Mouse (Mus musculus) cerebellum, postnatal 10 days (tissue): ENCODE results near the gene Trim33.
A peak's percentile ranks its signal among the peaks of the same experiment; 100 is the strongest.

Experiments used
- DNase-seq, 2 experiments: peaks; one replicate each; pipeline ENCODE4 v3.0.0; 2021; ENCODE audit warnings: mixed read lengths in 2 of 2

The Trim33 gene

DNA sequence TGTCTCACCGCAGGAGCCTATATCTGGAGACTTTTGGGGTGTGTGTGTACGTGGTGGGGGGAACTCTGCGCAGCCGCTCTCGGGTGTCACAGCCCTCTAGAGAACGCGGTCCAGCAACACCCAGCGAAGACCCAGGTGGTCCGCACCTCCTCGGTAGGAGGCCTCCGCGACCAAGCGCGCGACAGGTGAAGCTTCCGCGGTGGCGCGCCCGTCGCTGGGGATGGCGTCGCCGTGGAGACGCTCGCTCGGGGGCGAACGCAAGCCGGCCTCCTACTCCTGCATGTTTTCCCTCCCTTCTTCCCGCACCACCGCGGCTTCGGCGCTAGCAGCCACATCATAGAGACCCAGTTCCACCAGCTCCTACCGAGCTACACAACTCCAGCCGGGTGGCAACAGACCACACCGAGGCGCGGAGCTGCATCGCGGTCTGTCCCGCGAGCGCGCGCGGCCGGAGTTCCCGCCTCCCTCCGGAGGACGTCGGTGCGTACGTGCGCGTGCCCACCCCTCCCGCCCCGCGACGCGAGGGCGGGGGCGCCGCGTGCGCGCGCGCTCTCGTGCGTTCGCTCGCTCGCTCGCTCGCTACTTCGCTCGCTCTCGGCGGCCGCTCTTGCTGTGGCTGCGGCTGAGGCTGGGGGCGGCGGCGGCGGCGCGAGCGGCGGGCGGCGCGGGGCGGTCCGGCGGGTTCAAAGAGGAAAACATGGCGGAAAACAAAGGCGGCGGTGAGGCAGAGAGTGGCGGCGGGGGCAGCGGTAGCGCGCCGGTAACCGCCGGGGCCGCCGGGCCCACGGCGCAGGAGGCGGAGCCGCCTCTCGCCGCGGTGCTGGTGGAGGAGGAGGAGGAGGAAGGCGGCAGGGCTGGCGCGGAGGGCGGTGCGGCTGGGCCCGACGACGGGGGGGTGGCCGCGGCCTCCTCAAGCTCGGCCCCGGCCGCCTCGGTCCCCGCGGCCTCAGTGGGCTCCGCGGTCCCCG lies at the start of gene Trim33:
TSS of gene Trim33 (plus strand) at position 112 of the 968 bp plus-strand sequence.
- peak; percentile 95 to 96 for DNase-seq

DNA sequence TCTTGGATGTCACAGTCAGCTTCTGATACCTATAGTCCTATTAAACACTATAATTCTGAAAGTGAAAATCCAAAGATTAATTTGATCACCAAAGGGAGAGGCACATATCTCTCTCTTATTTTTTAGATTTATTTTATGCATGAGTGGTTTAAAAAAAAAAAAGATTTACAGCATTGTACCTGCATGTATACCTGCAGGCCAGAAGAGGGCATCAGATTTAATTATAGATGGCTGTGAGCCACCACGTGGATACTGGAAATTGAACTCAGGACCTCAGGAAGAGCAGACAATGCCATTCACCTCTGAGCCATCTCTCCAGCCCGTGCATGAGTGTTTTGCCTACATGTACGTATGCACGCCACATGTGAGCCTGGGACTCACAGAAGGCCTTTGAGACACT lies 46.7 kb upstream of the Trim33 start:
- no peak for DNase-seq

DNA sequence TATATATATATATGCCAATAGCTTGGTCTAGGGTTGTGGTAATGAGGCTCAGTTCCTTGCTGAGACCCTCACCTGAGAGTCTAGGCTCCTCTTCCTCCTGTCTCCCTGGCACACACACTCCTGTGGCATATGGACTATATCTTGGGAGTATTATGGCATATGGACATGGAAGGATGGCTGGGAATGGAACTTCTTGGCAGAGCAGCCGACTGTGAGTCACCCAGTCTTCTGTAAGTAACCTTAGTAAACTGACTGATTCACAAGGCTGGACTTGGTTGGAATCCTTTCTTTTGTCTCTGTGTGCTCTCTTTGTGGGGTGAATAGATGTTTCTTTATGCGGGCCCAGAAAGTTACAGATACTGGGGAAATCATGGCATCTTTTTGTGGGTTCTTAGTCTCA lies 37.6 kb upstream of the Trim33 start:
- peak; percentile 34 to 40 for DNase-seq

DNA sequence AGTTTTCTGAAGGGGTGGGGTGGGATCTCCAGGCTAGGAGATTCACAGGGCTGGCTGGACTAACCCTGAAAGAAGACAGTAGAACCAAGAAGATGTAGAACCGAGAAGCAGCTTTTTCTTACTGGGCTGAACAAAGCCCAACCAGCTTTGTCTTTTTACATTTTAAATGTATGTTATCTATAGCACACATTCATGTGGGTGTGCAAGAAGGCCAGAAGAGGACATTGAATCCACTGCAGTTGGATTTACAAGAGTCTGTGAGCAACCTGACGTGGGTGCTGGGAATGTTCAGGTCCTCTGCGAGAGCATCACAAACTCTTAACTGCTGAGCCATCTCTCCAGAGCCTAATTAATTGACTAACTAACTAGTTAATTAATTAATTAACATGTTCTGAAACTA lies 36.9 kb upstream of the Trim33 start:
- no peak for DNase-seq

DNA sequence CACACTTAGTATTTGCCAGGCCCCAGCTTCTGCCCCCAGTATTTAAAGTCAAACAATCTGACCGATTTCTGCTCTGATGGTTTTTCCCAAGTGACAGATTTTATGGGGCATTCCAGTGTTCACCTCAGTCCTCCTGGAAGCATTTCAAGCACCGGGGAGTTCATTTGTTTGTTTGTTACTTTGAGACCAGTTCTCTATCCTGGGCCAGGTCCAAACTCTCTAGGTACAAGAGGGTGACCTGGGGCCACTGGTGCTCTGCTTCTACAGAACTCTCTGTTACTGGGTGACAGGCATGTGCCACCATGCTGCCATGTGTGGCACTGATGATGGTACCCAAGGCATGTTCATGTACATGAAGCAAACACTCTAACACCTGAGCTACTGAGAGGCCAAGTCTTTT lies 35.6 kb upstream of the Trim33 start:
- DNase-seq: no peak

DNA sequence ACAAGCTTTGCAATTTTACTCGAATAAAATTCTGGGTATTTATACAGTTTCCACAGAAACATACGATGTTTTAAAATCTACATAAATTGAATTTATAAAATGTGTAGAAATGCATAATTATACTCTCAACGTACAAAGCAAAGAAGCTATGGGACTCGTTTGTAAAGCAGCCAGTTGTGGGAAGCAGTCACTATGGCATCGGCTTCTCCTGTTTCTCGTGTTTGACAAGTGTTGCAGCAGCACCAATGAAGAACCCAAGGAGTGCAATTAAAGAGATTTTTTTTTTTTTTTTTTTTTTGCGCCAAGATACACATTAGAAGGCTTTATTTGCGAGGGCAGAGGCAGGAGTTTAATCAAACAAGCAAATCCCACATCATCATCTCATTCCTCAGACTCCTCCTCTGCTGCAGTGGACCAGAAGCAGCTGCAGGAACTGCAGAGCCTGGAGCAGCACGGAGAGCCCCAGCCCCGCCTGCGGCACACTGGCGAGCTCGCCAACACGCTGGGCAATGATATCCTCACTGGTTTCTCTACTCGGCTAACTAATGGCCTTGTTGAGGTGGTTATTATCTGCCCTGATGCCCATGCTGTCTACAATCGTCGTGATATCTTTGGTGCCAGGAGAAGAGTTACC lies 32.3 kb upstream of the Trim33 start:
- DNase-seq: peak; percentile 11 to 12

DNA sequence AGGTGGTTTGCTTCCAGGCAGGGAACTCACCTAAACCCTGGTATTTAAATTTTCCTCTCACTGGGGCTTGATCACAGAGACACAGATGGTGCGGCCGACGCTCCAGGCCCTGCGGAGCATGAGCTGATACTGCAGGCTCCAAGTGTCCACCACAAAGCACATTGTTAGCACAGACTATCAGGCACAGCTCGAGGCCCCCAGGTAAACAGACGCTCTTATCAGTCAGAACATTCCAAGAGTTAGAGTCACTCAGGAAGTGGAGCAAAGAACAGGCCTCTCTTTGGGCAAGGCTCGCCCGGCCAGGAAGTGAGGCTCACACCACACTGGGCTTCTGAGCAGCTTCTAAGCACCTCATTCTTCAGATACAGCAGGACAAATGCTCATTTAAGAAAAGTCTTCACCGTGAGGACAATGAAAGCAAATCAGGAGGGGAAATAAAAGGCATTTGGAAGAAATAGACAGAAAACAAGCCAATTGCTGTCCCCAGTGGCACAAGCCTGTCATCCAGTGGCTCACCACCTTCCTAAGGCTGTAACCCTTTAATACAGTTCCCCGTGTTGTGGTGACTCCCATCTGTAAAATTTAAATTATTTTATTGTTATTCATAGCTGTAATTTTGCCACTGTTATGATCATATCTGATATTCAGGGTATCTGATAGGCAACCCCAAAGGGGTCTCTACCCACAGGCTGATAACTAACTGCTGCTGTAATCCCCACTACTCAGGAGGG lies 22.8 kb upstream of the Trim33 start:
- no peak for DNase-seq

DNA sequence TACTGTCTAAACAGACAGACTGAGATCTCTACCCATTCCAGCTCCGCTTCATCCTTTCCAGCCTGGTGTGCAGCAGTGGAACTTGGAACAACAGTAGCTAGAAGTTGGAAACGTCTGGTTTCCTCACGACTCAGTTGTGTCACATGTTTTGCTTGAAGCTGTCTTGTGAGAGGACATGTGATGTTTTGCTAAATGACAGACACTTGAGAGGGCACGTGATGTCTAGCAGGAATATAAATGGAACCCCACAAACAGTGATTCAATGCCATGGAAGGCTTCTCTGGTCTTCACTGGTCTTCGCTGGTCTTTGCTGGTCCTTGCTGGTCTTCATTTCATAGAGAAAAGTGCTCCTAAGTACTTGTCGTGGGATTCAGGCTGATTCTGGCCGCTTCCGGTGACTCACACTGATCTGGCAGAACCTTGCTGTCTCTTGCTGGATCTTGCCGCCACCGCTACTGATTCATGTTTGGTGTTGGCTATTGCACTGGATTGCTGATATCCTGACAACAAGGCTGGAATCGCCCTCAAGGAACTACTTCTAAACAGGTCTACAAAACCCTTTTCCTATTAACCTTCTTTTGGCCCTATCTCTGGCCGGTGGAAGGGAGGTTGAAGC lies 16.2 kb upstream of the Trim33 start:
- DNase-seq: no peak

DNA sequence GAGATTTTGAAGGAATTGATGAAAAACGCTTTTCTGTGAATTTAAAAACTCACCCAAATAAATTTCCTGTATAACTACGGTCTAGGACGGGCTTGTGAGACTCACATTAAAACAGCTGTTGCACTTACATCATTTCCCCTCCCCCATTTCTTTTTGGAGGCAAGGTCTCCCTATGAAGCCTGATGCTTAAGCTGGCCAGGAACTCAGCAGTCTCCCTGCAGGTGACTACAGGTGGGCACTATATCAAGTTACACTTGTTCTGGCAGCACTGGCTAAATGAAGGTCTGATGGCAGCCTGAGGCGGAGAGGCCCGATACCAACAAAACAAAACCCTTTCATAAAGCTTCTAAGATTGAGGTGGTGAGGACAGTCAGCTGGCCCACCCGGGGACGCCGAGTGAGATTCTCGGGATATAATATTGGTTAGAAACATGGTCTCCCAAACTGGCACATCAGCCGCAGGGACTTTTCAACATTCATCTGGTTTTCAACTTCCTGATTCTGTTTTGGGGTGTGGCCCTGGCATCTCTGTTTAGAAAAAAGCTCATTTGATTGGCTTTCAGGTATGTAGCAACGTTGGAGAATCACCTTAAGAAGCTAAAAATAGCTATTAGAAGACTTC lies 422 bp upstream of the Trim33 start:
- peak in 1 of 2 experiments; percentile 41 for DNase-seq

DNA sequence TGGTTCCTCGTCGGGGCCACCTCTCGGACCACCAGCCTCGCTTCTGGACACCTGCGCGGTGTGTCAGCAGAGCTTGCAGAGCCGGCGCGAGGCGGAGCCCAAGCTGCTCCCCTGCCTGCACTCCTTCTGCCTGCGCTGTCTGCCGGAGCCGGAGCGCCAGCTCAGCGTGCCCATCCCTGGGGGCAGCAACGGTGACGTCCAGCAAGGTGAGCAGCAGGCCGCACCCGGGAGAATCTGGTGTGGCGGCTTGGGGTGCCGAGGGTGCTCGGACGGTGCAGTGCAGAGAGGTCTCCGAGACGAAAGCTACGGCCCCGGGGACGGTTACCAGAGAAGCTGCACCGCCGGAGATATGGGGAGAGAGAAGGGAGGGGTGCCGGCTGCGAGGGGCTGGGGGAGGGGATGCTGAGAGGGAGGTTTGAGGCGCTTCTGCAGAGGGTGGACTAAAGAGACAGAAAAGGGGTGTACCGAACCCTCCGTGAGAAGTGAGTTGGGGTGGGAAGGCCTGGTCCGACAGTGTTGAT lies 1.2 kb downstream of the Trim33 start:
- peak; percentile 76 to 79 for DNase-seq

DNA sequence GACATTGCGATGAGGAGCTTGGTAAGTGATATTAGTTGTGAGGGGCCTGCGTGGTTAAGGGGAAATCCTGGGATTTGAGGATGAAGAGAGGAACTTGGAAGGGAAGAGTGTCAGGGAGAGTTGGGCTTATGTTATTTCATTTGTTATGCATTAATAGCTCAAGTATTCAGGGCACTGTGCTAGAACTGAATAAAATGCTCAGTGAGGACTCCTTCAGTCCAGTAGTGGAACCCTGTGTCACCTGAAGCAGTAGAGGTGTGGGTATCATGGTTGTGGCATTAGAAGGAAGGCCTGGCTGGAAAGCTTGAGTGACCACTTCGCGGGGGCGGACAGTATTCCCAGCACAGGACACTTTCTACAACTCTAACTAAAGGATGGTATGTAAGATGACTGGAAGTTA lies 1.8 kb downstream of the Trim33 start:
- peak in 1 of 2 experiments; percentile 15 for DNase-seq

DNA sequence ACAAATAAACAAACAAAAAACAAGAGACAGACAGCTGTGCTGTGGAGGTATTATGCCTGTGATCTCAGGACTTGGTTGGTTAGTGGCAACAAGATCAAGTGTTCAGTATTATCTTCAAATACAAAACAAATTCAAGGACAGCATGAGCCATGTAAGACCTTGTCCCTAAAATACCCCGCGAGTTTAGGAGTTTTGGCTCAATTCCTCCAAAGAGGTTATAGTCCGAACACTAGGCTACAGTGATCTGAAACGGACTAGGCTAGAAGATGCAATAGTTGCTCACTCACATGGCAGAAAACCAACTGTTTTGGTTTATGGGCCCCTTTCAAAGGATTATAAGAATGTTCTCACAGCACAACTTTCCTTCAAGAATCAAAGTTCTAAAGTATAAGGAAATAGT lies 9.7 kb downstream of the Trim33 start:
- no peak for DNase-seq

DNA sequence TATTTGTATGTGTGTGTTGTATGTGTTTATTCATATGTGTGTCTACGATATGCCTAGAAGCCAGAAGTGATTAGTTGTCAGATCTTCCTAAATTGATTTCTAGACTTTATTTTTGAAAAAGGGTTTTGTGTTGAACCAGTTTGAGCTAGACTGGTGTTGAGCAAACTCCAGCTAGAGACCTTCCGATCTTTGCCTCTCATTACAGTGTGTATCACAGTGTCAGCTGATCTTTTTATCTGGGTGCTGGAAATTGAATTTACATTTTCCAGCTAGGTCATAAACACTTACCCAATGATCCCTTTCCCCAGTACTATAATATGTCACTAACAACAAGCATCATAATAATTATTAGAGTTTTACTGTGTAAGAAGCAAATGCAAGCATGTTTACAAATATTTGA lies 12.0 kb downstream of the Trim33 start:
- no peak for DNase-seq

DNA sequence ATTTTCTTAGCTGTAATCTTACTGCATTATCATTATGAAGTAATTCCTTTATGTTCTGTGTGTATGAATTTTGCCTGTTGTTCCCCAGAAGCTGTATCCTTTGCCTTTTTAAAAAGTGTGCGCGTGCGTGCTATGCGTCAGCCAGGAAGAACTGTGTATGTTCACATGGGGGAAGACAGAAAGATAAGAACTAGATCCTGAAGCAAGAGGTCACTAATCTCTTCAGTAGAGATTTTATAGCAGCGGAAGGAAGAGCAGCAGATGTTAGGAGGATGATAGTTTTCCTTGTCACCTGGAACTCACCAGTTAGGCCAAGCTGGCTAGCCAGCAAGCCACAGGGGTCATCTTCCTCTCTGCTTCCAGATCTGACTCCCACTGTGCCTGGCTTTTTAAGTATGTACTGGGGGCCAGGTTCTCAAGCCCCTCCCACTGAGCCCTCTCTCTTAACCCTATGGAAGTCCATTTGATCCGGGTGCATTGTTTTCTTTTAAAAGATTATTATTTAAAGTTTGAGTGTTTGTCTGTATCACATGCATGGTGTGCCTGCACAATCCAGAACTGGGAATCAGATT lies 26.4 kb downstream of the Trim33 start:
- DNase-seq: peak; percentile 53 to 69

DNA sequence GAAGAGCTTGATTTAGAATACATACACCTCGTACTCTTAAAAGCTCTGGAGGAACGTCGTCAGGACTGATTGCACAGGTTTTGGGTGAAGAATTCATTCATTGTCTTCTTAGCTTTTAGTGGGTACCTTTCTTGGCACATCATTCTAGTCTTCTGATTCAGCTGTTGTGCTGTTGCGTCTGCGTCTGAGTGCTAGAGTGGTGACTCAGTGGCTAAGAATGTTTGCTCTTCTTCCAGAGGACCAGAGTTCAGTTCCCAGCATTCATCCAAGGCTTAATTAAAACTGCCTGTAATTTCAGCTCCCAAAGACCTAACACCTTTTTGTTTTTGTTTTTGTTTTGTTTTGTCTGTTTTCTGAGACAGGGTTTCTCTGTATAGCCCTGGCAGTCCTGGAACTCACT lies 30.2 kb downstream of the Trim33 start:
- DNase-seq: no peak

DNA sequence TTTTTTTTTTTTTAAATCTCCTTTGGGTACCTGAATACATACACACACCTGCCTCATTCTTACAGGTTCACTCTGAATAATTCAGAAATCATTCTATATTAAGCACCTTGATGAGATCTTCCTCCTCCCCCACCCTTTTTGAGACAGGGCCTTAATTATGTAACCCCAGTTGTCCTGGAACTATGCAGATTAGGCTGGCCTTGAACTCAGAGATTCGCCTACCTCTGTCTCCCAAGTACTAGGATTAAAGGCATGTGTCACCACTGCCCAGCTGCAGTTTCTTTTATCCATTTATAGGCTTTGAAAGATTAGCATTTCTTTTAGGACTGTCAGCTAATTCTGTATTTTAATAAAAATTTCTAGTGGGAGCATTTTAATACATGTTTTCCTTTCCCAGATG lies 30.7 kb downstream of the Trim33 start:
- DNase-seq: no peak

DNA sequence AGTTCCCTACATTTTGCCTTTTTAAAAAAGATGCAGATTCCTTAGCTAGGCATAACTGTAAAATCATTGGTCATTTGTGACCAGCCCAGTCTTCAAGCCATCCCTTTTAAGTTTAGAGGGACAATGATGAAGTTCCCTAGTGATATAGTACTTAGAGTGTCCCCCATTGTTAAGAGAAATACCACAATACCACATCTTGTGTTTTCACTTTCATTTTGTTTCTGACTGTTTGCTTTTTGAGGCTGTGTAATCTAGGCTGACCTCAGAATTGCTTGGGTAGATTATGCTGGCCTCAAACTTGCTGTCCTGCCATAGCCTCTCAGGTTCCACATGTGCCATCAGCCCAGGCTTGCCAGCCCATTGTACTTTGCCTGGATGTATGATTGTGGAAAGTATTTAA lies 35.2 kb downstream of the Trim33 start:
- DNase-seq: no peak

DNA sequence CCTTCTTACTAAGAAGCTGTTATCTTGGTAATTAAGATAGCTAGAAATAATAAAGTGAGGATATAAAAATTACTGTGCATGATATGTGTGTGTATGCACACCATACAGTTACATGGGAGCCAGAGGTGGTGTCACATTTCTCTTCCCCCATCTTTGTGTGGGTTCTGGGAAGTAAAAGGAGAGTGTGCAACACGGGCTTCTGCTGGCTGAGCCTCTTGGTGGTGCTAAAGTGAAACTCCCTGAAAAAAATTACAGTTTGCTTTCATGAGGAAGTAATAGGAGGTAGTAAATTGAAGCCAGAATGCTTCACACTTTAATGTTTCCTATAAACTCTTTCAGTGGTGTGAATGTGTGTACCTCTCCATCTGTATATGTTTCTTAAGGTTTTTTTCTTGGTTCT lies 56.3 kb downstream of the Trim33 start:
- no peak for DNase-seq

DNA sequence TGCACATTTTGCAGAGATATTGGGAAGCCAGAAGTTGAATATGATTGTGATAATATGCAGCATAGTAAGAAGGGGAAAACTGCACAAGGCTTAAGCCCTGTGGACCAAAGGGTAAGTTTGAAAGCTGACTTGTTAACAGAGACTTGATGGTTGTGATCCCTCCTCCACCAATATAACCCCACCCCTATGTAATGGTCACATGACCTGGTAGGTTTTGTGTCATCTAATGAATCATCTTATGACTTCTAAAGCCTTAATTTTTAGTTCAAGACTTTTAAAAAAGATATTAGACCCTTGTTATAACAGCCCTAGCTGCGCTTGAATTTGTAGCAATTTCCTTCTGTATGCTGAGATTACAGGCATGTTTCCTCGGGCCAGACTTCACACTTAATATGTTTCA lies 67.6 kb downstream of the Trim33 start:
- no peak for DNase-seq

DNA sequence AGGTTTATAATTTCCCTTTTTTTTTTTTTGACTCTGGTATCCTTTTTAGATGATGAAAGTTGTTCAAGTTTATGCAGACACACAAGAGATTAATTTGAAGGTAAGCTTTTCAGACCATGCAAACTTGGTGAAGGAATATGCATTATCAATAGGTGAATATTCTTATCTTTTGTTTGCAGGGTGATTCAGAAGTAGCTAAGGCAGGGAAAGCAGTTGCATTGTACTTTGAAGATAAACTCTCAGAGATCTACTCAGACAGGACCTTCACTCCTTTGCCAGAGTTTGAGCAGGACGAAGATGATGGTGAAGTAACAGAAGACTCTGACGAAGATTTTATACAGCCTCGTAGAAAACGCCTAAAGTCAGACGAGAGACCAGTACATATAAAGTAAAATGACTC lies 74.4 kb downstream of the Trim33 start:
- no peak for DNase-seq

DNA sequence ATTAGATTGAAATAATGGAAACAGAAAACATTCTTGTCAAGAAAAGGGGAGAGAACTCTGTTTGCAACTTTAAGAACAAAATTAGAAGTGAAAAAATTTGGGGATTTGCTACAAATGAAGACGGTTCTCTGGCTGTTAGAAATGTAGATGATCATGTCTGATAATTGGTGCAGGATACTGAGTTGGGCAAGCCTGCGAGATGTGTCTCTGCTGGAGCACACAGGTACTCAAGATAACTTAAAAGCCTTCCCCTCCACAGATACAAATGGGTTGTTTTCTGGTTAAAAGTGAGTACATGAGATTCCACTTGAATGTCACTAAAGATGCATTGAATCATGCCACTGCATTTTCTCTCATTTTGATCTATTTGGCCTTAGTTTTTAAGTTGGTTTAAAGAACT lies 74.9 kb downstream of the Trim33 start:
- DNase-seq: no peak

DNA sequence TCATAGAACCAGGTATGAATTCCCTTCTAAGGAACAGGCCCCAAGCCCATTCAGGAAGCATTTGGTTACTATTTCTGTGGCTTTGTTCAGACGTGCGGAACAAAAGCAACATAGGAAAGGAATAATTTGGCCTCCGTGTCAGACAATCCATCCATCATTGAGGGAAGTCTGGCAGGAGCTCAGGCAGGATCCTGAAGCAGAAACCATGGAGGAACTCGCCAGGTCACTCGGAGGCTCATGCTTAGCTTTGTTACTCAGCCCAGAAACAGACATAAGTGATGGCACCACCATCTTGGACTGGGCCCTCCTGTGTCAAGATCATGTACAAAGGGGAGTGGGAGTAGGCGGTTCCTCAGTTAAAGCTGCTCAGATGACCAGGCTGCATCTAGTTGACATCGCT lies 82.1 kb downstream of the Trim33 start:
- DNase-seq: no peak
